Mouse (Mus musculus): ENCODE measurements around the gene Ldlrad3.

The Ldlrad3 gene

GRCm38 (mm10) chr2:102146386-102146785, 39.8 kb downstream of the Ldlrad3 start:
- DNase-seq (ENCODE audit: low read depth in 2 of 2, low spot score in 2 of 2) = no peak

DNA sequence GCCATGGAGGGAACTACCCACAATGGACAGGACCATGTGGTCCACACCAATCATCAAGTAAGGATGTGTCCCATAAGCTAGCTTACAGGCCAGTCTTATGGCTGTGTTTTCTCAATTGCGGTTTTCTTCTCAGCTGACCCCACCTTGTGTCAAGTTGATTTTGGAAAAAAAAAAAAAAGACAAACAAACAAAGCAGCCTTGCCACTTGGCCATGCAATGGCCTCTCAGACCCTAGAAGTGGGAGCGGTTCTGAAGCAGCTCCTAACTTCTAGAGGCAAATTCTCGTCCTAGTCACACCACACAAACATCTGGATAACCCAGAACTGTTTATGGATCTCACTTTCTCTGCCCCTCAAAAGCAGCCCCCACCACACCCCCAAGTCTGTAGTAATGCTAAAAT, 41.1 kb downstream of the Ldlrad3 start:
- no peak for DNase-seq (ENCODE audit: low read depth in 2 of 2, low spot score in 2 of 2)

DNA sequence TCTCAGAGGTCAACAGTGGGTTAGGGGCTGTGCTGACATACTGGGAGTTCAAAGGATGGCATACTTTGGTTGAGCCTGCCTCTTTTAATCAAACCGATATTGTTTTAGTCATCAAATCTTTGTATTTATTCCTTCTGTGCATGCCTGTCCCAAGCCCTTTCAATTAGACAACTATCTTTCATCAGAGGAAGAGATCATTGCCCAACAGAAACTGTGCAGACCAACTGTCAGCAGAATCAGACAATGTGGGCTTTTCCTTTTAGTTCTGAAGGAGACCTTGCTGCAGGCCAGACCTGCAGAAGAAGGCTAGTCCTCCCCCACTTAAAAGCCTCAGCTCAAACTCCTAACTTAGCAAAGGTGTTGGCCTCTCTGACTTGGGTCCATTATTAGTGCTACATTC, 41.9 kb downstream of the Ldlrad3 start:
- DNase-seq (ENCODE audit: low read depth in 2 of 2, low spot score in 2 of 2) = no peak

- no peak for DNase-seq (ENCODE audit: low read depth in 2 of 2, low spot score in 2 of 2)
These were observed 43.4 kb downstream of the Ldlrad3 start for GRCm38 (mm10) chr2:102142654-102143271.

GRCm38 (mm10) chr2:102142197-102142623, 44.0 kb downstream of the Ldlrad3 start:
- DNase-seq (ENCODE audit: low read depth in 2 of 2, low spot score in 2 of 2) = no peak

DNA sequence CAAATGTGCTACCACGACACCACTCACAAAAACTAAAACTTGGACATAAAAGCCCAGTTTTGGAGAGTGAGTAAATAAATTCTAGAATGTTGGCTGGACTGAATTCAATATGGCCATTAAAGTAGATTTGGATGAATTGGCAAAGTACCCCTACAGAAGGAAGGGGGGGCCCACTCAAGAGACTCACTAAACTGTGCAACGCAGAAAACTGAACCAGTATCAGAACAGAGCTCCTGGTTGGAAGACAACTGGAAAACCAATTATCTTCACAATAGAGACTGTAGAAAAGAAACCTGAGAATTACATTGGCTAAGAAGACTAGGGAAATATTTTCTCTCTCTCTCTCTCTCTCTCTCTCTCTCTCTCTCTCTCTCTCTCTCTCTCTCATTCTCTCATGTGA, 45.0 kb downstream of the Ldlrad3 start:
- DNase-seq (ENCODE audit: low read depth in 2 of 2, low spot score in 2 of 2) = no peak

- no peak for DNase-seq (ENCODE audit: low read depth in 2 of 2, low spot score in 2 of 2)
These were observed 48.3 kb downstream of the Ldlrad3 start for GRCm38 (mm10) chr2:102137922-102138321.

DNA sequence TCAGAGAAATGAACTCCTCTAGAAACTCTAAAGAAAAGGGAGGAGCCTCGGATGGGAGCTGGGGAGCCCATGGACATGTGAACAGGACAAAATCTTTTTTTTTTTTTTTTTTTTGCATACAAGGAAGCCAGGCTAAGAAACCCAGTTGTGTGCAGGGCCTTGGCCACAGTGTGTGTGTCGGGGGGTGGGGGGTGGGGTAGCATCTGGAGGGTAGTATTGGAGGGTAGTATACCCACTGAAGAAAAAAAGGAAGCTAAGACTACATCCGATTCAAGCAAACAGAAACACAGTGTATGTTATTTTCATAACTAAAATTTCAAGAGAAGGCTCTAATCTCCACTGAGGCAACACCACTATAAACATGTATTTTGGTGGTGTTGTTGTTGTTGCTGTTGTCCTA, 50.0 kb downstream of the Ldlrad3 start:
- no peak for DNase-seq (ENCODE audit: low read depth in 2 of 2, low spot score in 2 of 2)

DNA sequence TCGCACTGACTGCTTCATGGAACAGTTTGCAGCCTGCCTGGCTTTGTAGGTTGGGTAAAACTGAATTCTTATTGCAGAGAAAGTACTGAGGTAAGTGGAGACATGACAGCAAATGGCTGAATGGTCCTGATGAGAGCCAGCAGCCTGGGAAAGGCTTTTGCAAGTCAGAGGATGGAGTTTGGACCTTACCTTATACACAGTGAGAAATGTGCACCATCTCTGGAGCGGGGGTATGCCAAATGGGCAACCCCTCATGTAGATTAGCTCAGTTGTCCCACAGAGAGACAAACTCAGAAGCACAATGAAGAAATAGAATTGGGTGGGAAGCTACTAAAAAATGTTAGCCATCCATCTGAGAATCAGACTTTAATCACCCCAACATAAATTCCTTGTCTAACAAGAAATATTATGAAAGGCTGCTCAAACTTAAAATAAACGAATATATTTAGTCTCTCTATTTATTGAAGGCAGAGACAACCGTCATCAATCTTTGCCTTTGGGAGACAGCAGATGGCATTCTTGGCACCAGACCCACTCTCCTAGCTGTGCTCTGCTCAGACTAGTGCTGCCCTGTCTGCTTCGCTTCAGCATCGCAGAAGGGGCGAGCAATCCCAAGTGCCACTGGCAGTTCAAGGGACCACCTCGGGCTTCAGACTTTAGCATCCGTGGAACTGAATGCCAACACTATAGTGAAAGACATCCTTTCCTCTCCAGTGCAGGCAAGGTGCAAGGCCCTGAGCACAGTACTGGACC, 51.5 kb downstream of the Ldlrad3 start:
- no peak for DNase-seq (ENCODE audit: low read depth in 2 of 2, low spot score in 2 of 2)

GRCm38 (mm10) chr2:102132945-102133558, 53.1 kb downstream of the Ldlrad3 start:
- no peak for DNase-seq (ENCODE audit: low read depth in 2 of 2, low spot score in 2 of 2)

- no peak for DNase-seq (ENCODE audit: low read depth in 2 of 2, low spot score in 2 of 2)
These were observed 55.9 kb downstream of the Ldlrad3 start for GRCm38 (mm10) chr2:102130198-102130845.

DNA sequence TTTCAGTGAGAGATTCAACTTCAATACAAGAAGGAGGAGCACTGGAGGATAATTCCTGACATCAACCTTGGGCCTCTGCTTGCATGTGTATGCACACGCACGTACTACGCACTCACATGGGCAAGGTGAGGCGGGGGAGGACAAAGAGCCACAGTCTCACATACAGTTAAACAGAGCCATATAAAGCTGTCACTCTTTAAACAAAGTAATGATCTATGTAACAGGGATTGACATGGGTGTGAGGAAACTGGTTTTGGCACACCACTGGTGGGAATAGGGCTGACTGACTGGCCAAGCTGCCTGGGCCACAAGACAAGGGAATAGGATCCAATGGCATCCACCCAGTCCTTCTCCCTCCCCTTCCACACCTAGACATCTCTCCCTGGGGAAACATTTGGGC, 57.0 kb downstream of the Ldlrad3 start:
- no peak for DNase-seq (ENCODE audit: low read depth in 2 of 2, low spot score in 2 of 2)

- no peak for DNase-seq (ENCODE audit: low read depth in 2 of 2, low spot score in 2 of 2)
These were observed 57.6 kb downstream of the Ldlrad3 start for GRCm38 (mm10) chr2:102128500-102129030.

DNA sequence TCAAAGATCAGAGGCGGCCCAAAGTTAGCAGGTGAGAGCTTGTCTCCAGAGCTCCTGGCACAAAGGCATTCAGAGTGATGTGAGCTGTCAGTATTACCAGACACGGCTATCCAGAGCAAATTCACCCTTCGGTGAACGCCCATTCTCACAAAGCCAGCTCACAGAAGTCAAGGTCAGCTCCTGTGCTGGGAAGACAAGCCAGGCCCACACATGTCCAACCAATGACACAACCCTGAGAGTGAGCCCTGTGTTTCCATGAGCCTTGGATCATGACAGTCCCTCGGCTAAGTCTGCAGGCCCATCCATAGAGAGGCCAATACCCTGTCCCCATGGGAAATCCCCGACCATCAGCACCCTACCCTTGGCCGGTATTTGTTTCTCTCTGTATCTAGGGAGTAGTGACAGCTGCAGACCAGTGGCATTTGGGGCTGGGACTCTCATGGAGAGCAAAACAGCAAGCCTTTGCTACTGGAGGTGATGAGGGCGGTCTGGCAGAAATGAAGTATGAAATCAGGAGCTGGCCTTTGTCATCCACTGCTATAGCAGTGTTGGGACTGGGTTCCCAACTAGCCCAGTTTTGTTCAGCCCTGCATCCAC, 58.3 kb downstream of the Ldlrad3 start:
- no peak for DNase-seq (ENCODE audit: low read depth in 2 of 2, low spot score in 2 of 2)

DNA sequence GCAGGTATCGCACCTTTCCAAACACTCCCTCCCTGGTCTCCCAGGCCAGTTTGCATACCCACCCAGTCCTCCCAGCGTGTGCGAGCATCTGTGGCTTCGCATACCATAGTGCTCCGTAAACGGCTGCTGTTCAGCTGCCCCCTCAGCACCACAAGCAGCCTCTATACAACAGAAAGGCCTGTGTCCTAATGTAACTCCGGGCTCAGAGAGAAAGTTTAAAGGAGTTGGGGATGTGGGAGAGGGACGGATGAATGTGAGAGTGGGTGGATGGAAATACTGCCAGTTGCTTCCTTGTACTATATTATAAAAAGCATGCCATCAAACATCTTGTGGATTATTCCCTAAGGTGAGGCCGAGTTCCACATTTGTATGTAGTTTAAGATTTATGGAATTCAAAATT, 59.0 kb downstream of the Ldlrad3 start:
- no peak for DNase-seq (ENCODE audit: low read depth in 2 of 2, low spot score in 2 of 2)

GRCm38 (mm10) chr2:102126076-102126475, 60.1 kb downstream of the Ldlrad3 start:
- DNase-seq (ENCODE audit: low read depth in 2 of 2, low spot score in 2 of 2) = no peak

GRCm38 (mm10) chr2:102125042-102125441, 61.1 kb downstream of the Ldlrad3 start:
- DNase-seq (ENCODE audit: low read depth in 2 of 2, low spot score in 2 of 2) = no peak

DNA sequence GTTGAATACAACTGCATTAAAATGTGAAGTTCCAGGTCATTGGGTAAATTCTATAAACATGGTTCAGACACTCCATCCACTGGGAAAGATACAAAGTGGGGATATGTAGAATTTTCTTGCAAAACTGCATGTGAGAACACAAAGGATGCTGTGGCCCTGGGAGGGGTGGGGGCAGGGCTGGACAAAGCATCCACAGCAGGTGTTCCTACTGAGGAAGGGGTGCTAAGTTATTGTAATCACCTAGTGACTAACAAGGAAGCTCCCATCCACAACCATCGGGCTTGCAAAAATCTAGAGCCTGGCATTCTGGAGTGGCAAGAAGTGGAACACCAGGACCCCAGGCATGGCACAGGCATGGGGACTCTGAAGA, 64.1 kb downstream of the Ldlrad3 start:
- no peak for DNase-seq (ENCODE audit: low read depth in 2 of 2, low spot score in 2 of 2)

DNA sequence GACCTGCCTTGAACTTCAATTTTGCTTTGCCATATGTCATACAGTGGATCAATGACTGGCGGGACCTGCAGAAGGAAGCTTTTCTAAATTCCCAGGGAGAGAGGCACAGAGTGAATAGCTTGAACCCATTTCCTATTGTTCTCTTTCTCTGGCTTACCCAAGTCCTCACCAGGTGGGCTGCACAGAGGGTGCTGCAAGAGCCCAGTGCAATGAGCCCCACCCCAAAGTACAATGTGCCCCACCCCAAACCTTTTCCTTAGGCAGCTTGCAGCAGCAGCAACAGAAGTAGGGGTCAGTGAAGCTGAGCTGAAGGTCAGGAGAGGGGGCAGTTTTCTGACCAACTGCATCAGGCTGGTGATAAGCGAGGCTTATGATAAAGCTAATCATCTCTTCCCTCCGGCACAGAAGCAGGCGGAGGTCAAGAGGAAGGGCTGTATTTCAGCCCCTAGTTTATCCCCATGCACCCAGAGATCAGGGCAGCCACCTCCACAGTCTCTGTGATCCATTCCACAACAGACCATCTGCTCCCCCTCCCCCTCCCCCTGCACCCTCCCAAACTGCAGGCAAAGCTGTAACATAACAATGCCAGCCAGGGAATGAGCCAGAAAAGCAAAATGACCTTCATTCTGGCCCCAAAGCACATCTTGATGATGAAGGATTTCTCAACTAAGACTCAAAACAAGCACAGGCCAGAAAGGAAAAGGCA, 64.6 kb downstream of the Ldlrad3 start:
- DNase-seq (ENCODE audit: low read depth in 2 of 2, low spot score in 2 of 2) = no peak

DNA sequence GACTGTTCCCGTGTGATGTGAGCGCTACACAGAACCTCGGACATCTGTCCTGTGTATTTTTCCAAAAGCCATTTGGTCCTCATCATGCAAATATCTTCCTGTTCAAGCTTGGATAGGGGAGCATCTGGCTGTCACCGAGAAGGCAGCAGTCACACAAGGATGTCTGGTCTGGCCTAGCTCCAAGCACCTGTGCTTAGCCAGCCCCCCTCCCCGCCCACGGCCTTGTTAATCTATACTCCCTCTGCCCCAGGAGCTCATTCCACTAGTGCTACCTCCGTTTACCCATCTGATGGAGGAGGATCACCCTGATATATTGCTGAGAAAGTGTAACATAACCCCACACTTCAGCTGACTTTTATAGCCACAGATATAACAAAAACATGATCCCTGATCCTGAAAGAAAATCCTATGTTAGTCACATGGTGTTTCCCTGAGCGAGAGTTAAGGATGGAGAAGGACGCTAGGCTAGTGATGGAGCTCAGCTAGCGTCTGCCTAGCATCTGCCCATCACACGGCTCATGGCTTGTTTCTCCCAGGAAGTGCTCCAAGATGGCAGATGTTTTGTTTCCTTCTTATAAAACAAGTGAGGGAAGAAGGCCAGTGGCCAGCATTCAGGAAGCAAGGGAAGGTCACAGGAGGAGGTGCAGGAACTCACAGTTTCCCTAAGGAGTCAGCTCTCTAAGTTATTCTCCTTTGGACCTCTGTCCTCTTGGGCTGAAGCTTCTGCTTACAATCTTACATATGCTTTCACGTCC, 66.3 kb downstream of the Ldlrad3 start:
- no peak for DNase-seq (ENCODE audit: low read depth in 2 of 2, low spot score in 2 of 2)

Measured in CD8-positive naive resting alpha-beta T cell, adult 2 months (primary cell).